Mouse (Mus musculus): Measurements from ENCODE around the gene Polr2e.

GRCm38 (mm10) chr10:80019471-80020131 lies 20.0 kb downstream of the Polr2e start:
- TF ChIP-seq ZNF384 (IDR thresholded peaks at IDR 0.05; ENCODE audit: low read depth, low read length) (no peak), MAFK (IDR thresholded peaks at IDR 0.05; ENCODE audit: insufficient read depth, low read depth, low read length) (no peak), HCFC1 (IDR thresholded peaks at IDR 0.05; ENCODE audit: borderline replicate concordance, insufficient read depth, low read length) (no peak)
